Mouse (Mus musculus) embryonic facial prominence, embryonic 10.5 days (tissue): ENCODE results near the gene Cpt1b. TPM values are rescaled to one million over a fixed set of nuclear protein-coding genes. Genes with fewer than 3 reads are reported as not detected.

Source experiments
- DNase-seq: peaks from one replicate; pipeline ENCODE4 v3.0.0-alpha.2; 2017; ENCODE audit warnings: low spot score
- H3K27ac ChIP-seq: fragments of 300-500 bp; sonication (generic); replicated peaks from 2 replicates; pipeline ENCODE4 v1.5.1; 2016; ENCODE audit warnings: mild to moderate bottlenecking
- H3K27me3 ChIP-seq: fragments of 300-500 bp; sonication (generic); replicated peaks from 2 replicates; pipeline ENCODE4 v1.6.1; 2016; ENCODE audit warnings: low read depth, mild to moderate bottlenecking; ENCODE audit not compliant: poor library complexity, severe bottlenecking
- H3K36me3 ChIP-seq: fragments of 300-500 bp; sonication (generic); replicated peaks from 2 replicates; pipeline ENCODE4 v1.6.1; 2016; ENCODE audit warnings: mild to moderate bottlenecking, moderate library complexity
- H3K4me1 ChIP-seq: fragments of 300-500 bp; sonication (generic); 2 replicates; pipeline ENCODE4 v1.6.1; 2016
- H3K4me3 ChIP-seq: fragments of 300-500 bp; sonication (generic); 2 replicates; pipeline ENCODE4 v1.5.1; 2016; ENCODE audit warnings: mild to moderate bottlenecking, moderate library complexity
- H3K9me3 ChIP-seq: fragments of 300-500 bp; sonication (generic); 2 replicates; pipeline ENCODE4 v1.6.1; 2016; ENCODE audit warnings: mild to moderate bottlenecking
- WGBS: fragments of 180-500 bp; shearing (Covaris S2); methylation state at CpG from one replicate; pipeline ENCODE4 v1.1.7; 2016; 5-methylcytosine and 5-hydroxymethylcytosine counted together
- polyA plus RNA-seq: library from polyadenylated mRNA; unstranded; fragments of >200 nt; fragmentation: Nextera tagmentation; extraction: Ambion mirVana; gene quantifications from 2 replicates; pipeline ENCODE4 v1.2.1, GENCODE M21; 2016

Gene Cpt1b
- 0.66 and 1.1 TPM in 2 replicates for polyA plus RNA-seq

- Histone ChIP-seq H3K27ac (no peak within 1 kb of the TSS; the same call in 1 of the 2 replicates), H3K4me1 (peaks cover 35% of the 10 kb centered on the region), H3K9me3 (no peaks in the 10 kb centered on the region), H3K36me3 (peaks cover 42% of the 10 kb centered on the region), H3K4me3 (peak within 1 kb of the TSS; percentile 38), H3K27me3 (no peaks in the 10 kb centered on the region)
- DNase-seq: no peak
- 23% methylated on average over 6 of the region's 6 CpGs for WGBS
Measured at GRCm38 (mm10) chr15:89425711-89426121, at the start of gene Cpt1b. TSS of gene Cpt1b (minus strand) at chr15:89425863.

- DNase-seq: no peak
- Histone ChIP-seq H3K27me3 (peaks cover 15% of the 10 kb centered on the region), H3K4me3 (peak overlapping the region; percentile 73), H3K27ac (peak overlapping the region; percentile 85; the same call in 1 of the 2 replicates), H3K9me3 (no peaks in the 10 kb centered on the region), H3K4me1 (peaks cover 28% of the 10 kb centered on the region), H3K36me3 (no peaks in the 10 kb centered on the region)
- 87% methylated on average over 7 of the region's 7 CpGs for WGBS
Measured at GRCm38 (mm10) chr15:89475293-89475600, 49.6 kb upstream of the Cpt1b start.

GRCm38 (mm10) chr15:89474596-89475292, 49.1 kb upstream of the Cpt1b start:
- Histone ChIP-seq H3K27me3 (peaks cover 15% of the 10 kb centered on the region), H3K27ac (no peak overlapping the region), H3K9me3 (no peaks in the 10 kb centered on the region), H3K36me3 (no peaks in the 10 kb centered on the region), H3K4me3 (peak overlapping the region; percentile 73), H3K4me1 (peaks cover 28% of the 10 kb centered on the region)
- no peak for DNase-seq
- 93% methylated on average over 19 of the region's 19 CpGs for WGBS

GRCm38 (mm10) chr15:89473921-89474320, 48.3 kb upstream of the Cpt1b start:
- WGBS: 97% methylated on average over 8 of the region's 8 CpGs
- H3K9me3 ChIP-seq: no peaks in the 10 kb centered on the region
- peaks cover 28% of the 10 kb centered on the region for H3K4me1 ChIP-seq

GRCm38 (mm10) chr15:89473370-89473769, 47.7 kb upstream of the Cpt1b start:
- no peak for DNase-seq
- H3K36me3 ChIP-seq: no peaks in the 10 kb centered on the region
- H3K27ac ChIP-seq: no peak overlapping the region
- no peak overlapping the region for H3K4me3 ChIP-seq
- peaks cover 28% of the 10 kb centered on the region for H3K4me1 ChIP-seq
- 84% methylated on average over 9 of the region's 9 CpGs for WGBS
- no peaks in the 10 kb centered on the region for H3K9me3 ChIP-seq
- peaks cover 14% of the 10 kb centered on the region for H3K27me3 ChIP-seq

More at GRCm38 (mm10) chr15:89473921-89474320, 48.3 kb upstream of the Cpt1b start:
- H3K27ac ChIP-seq: no peak overlapping the region
- no peak overlapping the region for H3K4me3 ChIP-seq
- H3K27me3 ChIP-seq: peaks cover 15% of the 10 kb centered on the region
- no peaks in the 10 kb centered on the region for H3K36me3 ChIP-seq
- DNase-seq: no peak

- peaks cover 16% of the 10 kb centered on the region for H3K4me1 ChIP-seq
- DNase-seq: no peak
- no peak overlapping the region for H3K27ac ChIP-seq
- H3K9me3 ChIP-seq: no peaks in the 10 kb centered on the region
- H3K4me3 ChIP-seq: no peak overlapping the region
- H3K27me3 ChIP-seq: no peaks in the 10 kb centered on the region
- no peaks in the 10 kb centered on the region for H3K36me3 ChIP-seq
- 90% methylated on average over 4 of the region's 4 CpGs for WGBS
Measured at GRCm38 (mm10) chr15:89471476-89471875, 45.8 kb upstream of the Cpt1b start.

GRCm38 (mm10) chr15:89468577-89468976, 42.9 kb upstream of the Cpt1b start:
- Histone ChIP-seq H3K27me3 (no peaks in the 10 kb centered on the region), H3K4me3 (no peak overlapping the region), H3K9me3 (no peaks in the 10 kb centered on the region), H3K4me1 (peaks cover 3% of the 10 kb centered on the region; the same call in 1 of the 2 replicates), H3K27ac (no peak overlapping the region), H3K36me3 (no peaks in the 10 kb centered on the region)
- no peak for DNase-seq
- 45% methylated on average over 2 of the region's 2 CpGs for WGBS

GRCm38 (mm10) chr15:89465052-89465451, 39.4 kb upstream of the Cpt1b start:
- Histone ChIP-seq H3K36me3 (peaks cover 12% of the 10 kb centered on the region; the same call in 1 of the 2 replicates), H3K9me3 (no peaks in the 10 kb centered on the region), H3K27me3 (no peaks in the 10 kb centered on the region), H3K4me3 (no peak overlapping the region), H3K27ac (no peak overlapping the region), H3K4me1 (peaks cover 3% of the 10 kb centered on the region; the same call in 1 of the 2 replicates)
- no peak for DNase-seq
- WGBS: 4% methylated on average over 1 of the region's 1 CpGs

- no peak for DNase-seq
- H3K27ac ChIP-seq: no peak overlapping the region
- no peak overlapping the region for H3K4me3 ChIP-seq
- WGBS: 62% methylated on average over 5 of the region's 5 CpGs
- no peaks in the 10 kb centered on the region for H3K9me3 ChIP-seq
- peaks cover 18% of the 10 kb centered on the region; the same call in 1 of the 2 replicates for H3K36me3 ChIP-seq
- H3K4me1 ChIP-seq: peaks cover 3% of the 10 kb centered on the region; the same call in 1 of the 2 replicates
- H3K27me3 ChIP-seq: no peaks in the 10 kb centered on the region
Measured at GRCm38 (mm10) chr15:89463334-89464235, 37.9 kb upstream of the Cpt1b start.

GRCm38 (mm10) chr15:89462176-89462575, 36.5 kb upstream of the Cpt1b start:
- WGBS: 82% methylated on average over 7 of the region's 7 CpGs

GRCm38 (mm10) chr15:89461321-89461720, 35.7 kb upstream of the Cpt1b start:
- H3K27ac ChIP-seq: no peak overlapping the region

More at GRCm38 (mm10) chr15:89462176-89462575, 36.5 kb upstream of the Cpt1b start:
- DNase-seq: no peak
- peaks cover 3% of the 10 kb centered on the region; the same call in 1 of the 2 replicates for H3K4me1 ChIP-seq
- peaks cover 7% of the 10 kb centered on the region; the same call in 1 of the 2 replicates for H3K27me3 ChIP-seq
- no peaks in the 10 kb centered on the region for H3K9me3 ChIP-seq
- peaks cover 29% of the 10 kb centered on the region for H3K36me3 ChIP-seq
- no peak overlapping the region for H3K27ac ChIP-seq
- H3K4me3 ChIP-seq: no peak overlapping the region

GRCm38 (mm10) chr15:89460298-89460697, 34.6 kb upstream of the Cpt1b start:
- peaks cover 3% of the 10 kb centered on the region; the same call in 1 of the 2 replicates for H3K4me1 ChIP-seq
- no peak for DNase-seq
- H3K9me3 ChIP-seq: no peaks in the 10 kb centered on the region
- no peak overlapping the region for H3K27ac ChIP-seq
- peaks cover 33% of the 10 kb centered on the region for H3K36me3 ChIP-seq
- WGBS: 65% methylated on average over 10 of the region's 10 CpGs
- H3K27me3 ChIP-seq: peaks cover 12% of the 10 kb centered on the region
- H3K4me3 ChIP-seq: no peak overlapping the region

More at GRCm38 (mm10) chr15:89461321-89461720, 35.7 kb upstream of the Cpt1b start:
- Histone ChIP-seq H3K4me1 (peaks cover 3% of the 10 kb centered on the region; the same call in 1 of the 2 replicates), H3K9me3 (no peaks in the 10 kb centered on the region), H3K27me3 (peaks cover 11% of the 10 kb centered on the region; the same call in 1 of the 2 replicates), H3K36me3 (peaks cover 33% of the 10 kb centered on the region), H3K4me3 (no peak overlapping the region)
- WGBS: 82% methylated on average over 15 of the region's 15 CpGs
- no peak for DNase-seq
